Mouse (Mus musculus) urinary bladder, postnatal 36 days (tissue): ENCODE data around the gene Paqr4.
A peak's percentile ranks its signal among the peaks of the same experiment; 100 is the strongest.

Source experiments
- DNase-seq, 2 experiments: peaks; one replicate each; pipeline ENCODE4 v3.0.0; 2022; ENCODE audit warnings: low spot score in 2 of 2, mixed read lengths in 1 of 2

The Paqr4 gene

DNA sequence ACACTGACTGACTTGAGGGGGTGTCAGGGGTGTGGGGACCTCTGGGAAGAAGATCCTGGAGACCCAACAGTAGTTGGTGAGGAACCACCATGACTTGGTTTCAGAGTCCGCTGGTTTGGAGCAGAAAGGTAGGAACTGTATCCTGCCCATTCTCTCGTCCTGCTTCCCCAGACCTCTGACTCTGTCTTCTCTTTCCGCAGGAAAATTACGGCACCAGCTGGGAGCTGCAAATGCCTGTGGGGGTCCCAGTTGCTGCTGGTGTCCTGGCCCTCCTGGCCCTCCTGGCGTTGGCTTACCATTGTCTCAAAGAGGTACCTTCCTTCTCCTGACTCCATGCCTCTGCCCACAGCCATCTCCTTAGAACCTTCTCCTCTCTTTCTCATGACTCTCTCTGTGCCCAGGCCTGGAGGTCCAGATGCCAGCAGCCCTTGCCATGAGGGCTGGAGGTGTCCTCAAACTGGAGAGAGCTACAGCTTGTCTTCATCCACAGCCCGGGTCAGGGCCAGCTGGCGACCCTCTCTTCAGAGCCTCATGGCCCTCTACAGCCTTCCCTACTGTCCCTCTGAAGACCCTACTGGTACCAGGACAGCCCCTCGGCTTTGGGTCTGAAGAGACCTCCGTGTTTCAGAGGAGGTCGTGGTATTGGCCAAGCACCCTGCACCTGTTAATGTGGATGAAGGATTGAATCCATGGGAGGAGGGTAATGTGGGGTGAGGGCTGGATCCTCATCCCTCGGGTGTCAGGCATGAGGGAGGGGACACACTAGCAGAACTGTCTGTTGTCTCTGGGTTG lies 8.9 kb upstream of the Paqr4 start:
- no peak for DNase-seq

DNA sequence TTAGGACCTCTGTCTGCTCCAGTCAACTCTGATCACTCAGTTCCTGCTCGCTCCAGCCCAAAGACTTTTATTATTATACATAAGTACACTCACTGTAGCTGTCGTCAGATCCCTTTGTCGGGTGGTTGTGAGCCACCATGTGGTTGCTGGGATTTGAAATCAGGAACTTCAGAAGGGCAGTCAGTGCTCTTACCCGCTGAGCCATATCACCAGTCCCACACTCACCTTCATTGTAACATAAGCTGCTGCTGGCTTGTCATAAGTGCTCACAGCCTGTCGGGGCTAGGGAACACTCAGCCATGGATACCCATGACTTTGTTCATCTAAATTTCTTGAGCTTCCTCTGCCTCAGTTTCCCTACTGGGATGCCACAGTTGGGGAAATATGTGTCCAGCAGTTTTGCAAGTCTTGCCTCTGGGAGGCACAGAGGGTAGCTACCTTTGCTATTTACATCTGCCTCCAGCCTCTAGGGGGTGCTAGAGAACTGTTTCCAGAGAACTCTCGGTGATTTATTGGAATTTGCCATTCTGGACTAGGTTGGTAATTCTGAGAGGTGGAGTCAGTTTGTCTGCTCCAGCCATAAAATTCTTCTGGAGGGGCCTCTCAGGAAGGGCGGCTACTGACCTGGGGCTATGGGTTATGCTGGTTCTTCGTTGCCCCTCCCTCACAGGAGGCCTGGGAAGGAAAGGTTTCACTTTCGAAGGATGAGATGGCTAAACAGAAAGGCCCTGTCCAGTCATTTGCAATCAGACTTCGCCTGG lies 8.1 kb upstream of the Paqr4 start:
- peak; percentile 69 to 70 for DNase-seq

DNA sequence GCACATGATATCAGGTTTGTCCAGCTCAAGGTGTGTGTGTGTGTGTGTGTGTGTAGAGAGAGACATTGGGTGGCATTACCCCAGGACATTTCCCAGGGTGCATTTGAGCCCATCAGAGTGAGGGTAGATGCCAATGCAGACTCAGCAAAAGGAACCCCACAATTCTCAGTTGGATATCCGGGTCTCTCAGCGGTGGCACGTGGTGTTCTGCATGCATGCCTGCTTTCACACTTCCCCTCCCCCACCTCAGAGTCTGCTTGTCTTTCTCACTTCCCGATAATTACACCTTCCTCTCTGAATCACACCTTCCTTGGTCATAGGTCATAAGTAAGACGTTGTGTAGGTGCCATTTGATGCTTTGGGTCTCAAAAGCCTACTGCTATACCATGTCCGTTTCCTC lies 7.4 kb upstream of the Paqr4 start:
- no peak for DNase-seq

DNA sequence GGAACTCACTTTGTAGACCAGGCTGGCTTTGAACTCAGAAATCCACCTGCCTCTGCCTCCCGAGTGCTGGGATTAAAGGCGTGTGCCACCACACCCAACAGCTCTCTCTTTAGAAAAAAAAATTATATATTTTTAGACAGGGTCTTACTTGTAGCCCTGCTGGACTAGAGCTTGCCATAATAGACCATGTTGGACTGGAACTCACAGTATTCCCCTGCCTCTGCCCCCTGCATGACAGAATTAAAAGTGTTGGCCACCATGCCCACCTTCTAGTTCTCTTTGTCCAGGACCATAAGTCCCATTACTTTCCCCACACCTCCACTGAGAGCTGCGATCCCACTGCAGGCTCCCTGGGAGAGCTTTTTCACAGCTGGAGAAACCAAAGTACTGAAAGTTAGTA lies 6.8 kb upstream of the Paqr4 start:
- no peak for DNase-seq

DNA sequence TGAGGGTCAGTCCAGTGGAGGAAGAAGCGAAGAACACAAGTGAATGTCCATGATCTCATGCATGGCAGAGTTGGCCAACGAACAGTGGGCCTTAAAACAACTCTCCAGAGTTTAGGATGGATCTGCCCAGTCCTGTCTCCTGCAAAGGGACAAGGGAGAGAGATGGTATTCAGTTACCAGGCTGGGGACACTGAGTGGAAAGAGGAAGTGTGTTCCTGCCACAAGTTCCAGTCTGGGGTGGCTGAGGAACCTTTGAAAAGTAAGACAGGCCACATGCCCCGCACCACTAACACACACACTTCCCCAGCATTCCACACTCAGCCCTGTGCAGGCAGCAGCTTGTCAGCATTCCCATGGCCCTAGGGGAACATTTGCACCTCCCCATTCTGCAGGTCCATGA lies 6.1 kb upstream of the Paqr4 start:
- no peak for DNase-seq

DNA sequence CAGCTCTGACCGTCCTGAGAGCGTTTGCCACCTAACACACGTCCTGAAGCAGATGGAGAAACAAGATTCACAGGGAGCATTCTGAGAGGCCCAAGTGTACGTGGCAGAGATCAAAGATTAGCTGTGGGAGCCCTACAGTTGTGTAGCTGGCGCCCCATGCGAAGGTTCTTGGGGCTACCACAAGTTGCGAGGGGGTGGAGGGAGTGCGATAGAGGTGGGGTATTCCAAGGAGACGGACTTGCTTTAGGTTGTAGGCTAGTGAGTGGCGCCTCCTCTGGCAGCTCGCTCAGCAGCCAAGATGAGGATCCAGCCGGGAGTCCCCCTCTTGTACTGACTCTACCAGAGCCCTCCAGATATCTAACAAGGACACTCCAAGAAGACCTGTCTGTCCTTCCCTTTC lies 5.6 kb upstream of the Paqr4 start:
- no peak for DNase-seq

DNA sequence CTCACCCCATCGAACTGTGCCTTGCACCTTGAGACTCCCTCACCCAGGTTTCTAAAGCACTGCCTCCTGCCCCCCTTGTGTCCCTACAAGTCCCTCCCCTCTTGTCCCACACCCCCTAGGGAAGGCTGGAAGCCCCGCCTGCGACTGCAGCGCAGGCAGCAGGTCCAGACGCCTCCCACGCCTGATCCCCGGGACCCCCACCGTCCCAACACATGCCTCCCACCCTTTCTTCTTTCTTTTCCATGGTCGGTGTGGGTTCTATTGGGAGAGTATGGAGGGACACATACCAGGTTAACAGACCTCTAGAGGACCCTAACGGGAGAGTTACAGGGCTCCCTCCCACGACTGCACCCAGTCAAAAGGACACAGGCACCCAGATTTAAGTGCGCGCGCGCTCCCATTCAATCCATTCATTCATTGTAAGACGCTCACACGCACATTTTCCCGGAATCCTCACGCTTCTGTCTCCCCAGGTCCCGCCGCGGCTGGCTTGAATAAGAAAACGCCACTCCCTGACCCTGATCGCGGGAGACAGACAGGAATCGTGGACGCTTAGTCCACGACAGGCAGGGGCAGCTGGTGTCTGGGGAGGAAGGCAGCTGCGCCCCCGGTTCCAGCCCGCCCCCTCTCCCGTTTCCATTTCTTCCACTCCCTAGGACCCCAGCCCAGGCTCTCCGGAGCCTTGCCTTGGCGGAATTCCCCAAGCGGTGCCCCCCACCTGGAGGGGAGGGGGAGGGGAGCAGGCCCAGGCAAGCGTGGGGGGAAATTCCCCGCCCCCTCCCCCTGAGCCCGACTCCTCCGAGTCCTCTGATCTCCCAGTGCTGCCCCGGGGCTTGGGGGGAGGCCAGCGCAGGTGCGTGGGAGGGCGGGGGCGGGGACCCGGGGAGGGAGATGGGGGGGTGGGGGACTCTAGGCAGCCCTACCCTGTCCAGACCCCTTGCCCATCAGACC lies 4.9 kb upstream of the Paqr4 start, which contains the start of gene Kremen2:
TSS of gene Kremen2 (minus strand) at position 533 of the 951 bp plus-strand sequence.
- DNase-seq = no peak

DNA sequence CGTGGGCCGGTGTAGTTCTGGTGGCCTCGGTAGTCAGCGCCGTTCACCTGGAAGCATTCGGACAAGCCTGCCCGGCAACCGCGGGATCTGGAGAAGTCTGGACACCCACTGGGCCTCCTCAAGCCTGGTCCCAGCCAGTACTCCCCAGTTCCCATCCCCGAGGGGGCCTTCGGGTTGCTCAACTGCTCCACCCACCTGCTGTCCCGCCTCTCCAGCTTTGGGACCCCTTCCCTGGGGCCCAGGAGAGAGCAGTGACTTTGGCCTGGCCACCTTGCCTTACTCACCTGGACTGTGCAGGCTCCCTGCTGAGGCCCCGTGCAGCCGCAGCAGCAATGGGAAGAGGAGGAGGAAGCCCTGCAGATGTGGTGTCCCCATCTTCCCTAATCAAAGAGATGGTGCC lies 4.0 kb upstream of the Paqr4 start:
- no peak for DNase-seq

DNA sequence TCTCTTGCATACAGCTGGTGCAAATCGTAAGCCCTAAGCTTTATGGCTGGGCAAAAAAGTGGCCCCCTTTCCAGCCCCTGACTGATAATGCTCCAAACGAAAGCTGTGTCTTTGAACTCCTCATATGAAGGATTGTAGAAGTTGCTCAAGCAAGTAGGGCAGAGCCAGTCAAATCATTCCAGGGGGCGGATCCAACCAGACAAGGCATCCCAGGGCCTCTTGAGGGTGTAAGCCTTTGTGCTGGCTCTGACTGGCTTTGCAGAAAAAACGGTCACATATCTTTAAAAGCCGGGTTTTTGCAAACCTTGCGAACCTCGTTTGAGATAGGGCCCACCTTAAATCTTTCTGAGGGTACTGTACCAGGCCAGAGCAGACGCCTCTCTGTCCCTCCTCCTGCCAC lies 3.4 kb upstream of the Paqr4 start:
- no peak for DNase-seq

DNA sequence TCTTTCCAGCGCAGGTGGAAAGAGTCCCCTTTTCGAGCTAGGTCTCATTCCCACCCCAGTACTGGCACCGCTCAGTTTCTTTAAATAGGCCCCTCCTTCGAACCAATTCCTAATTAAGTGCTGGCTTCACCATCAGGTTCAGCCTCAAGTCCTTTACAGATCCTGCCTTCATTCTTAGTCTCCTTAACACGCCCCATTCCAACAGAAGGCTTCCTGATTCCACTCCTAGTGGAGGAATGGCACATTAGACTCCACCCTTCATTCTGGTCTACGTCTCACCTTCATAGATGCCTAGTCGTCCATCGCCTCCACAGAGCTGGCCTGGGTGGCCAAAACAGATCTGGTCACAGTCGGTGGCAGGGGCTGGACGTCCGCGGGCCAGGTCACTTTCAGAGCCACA lies 2.3 kb upstream of the Paqr4 start:
- DNase-seq = no peak

DNA sequence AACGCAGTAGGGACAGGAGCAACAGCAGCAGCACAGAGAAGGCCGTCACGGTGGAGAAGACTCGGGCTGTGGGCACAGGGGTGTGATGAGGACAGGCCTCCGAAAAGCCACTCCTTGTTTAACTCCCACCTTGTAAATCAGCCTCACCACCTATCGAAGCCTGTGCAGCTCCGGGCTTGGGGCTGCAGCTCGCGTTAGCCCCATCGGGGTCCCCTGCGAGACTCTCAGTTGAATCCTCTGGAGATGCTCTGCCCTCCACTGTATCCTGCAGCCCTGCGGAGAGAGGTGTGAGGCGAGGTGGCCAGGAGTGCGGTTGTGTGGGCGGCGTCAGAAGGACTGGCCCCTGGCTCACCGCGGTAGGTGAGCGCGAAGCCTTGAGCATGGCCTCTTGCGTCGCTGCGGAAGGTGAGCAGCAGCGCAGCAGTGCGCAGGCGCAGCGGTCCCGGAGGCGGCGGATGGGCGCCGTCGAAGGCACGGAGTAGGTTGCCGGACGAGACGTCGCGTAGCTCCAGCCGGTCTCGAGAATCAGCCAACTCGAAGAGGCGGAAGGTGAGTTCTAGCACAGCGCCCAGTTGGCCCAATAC lies 1.6 kb upstream of the Paqr4 start:
- peak in 1 of 2 experiments; percentile 22 for DNase-seq

DNA sequence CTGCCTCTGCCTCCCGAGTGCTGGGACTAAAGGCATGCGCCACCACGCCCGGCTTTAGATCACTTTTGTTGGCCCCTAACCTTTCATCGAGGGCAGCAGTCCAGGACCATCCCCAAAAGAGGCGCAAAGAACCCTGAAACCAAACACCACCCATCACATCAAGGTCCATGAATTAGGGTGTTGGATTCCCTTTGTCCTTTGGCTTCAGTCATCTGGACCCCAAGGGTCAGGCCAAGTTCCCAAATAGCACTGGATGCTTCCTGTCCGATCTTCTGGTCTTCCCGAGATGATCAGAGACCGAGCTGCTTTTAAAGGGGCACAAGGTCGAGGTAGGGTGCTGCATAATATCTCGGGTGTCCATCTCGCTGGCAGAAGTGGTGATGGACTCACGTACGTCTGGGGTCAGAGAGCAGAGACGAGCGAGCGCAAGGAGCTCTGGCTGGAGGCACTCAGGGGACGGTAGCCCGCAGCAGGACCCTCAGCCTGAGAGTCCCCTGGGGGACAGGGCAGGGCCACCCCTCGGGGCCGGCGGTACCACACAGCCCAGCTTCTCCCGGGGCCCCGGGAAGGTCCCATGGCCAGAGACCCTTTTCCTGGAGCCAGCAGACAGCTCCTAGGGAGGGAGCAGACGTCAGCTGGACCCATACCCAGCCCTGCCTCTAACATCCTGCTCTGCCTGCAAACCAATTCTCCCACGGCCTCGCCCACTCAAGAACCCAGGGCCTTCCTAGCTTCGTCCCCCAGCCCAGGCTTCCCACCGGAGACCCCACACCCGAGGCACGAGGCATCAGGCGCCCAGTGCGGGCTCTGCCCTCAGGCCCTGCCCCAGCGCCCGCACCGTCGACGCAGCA lies 917 bp upstream of the Paqr4 start:
- no peak for DNase-seq

DNA sequence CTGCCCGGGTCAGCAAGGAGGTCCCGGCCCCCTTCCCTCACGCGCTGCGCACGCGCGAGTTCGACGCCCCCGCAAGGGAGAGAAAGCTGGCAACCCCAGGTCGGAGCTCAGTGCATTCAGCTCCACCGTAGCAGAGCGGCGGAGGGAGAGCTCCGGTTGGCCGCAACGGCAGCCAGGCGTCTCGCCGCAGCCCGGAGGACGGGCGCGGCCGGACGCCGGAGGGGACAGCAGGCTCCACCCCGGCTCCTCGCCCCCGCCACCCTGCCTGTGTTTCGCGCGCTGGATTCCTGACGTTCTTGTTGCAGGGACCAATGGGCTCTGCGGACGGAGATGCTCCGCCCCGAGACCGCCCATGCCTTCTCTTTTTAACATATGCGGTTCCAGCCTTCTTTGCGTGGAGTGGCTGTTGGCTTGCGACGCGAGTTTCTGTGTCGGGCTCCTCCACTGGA lies 507 bp downstream of the Paqr4 start:
- DNase-seq = peak; percentile 73 to 90

DNA sequence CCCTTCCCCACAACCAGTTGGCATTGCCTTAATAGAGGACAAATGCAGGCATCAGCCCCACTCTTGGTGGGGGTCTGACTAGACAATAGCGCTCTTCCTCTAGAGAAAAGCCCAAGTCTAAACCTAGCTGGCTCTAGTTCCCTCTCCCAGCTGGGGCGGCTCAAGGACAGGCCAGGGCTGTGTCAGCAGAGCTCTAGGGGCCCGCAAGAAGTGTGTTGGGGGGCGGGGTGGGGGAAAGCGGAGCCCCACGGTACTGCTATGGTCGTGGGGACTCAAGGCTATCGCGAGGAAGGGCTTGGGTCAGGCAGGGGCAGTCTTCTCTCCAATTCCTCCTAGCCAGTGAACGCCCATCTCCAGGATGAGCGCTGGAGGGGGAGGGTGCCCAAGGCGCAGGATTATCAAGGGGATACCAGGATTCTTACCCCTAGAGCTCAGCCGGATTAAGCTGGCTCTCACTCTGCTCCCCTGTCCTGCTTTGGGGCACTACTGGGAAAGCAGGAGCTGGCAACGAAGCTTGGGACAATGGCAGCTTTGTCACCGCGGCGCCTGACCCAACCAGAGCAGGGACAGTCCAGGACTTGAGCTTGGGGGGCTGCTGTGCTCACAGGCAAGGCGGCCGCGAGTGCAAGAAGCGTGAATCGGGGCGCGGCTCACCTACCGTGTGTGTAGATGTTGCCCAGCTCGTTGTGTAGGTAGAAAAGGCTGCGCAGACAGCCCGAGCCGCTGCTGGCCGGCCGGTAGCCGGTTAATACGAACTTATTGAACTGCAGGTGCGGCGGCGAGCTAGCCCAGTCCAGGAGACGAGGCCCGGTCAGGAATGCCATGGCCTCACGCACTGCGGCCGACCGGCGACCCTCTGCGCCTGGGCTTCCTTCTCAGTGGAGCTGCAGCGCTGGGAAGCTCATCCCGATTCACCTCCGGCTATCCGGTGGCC lies 1.2 kb downstream of the Paqr4 start:
- peak in 1 of 2 experiments; percentile 27 for DNase-seq

DNA sequence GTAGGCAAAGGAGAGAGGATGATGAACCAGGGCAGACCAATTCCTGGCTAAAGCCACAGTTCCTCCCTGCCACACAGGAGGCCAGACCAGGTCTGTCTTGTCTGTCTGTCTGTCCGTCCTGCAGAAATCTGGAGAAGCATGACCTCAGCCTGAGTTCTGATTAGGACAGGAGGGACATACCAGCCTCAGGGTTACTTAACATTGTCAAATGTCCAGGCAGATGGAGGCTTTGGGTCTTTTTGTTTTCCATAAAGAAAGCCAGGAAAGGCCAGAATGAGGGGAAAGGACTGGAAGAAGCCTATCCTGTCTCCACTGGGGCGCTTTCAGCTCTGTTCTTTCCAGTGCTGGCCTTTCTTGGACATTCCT lies 1.8 kb downstream of the Paqr4 start:
- DNase-seq = no peak

DNA sequence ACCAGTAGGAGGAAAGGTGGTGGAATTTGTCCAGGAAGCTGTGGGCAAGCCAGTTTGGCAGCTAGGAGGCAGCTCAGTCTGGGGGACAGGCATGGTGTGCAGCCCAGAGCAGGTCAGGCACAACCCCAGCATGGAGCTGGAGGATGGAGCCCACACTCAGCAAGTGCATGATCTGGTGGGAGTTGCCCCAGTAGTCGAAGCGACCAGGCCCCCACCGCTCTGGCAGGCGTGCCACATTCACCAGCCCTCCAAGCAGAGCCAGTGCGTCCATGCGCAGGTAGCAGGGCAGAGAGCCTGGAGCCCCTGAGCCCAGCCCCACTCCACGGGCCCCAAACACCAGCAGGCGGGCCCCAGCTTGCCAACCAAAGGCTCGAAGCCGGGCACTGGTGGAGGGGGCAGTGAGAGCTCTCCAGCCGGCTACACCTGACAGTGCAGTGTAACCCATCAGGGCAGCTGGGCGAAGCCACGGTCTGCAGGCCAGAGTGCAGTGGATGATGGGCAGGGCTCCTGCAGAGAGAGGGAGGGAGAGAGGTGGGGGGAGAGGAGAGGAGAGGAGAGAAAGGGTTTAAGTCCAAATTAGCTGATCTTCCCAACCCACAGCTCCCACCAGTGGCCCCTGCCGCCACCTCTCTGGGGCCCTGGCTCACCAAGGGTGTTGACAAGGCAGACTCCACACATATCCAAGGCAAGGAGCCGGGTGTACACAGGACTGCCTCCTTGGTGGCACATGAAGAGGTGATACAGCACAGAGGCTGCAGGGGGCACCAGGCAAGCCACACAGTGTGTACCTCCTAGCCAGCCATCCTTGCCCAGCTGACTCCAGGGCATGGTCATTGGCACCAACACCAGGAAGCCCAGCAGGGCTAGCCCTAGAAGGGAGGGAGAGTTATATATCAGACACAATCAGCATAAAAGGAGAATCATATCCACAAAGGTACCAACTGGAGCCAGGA lies 2.9 kb downstream of the Paqr4 start:
- DNase-seq = no peak

DNA sequence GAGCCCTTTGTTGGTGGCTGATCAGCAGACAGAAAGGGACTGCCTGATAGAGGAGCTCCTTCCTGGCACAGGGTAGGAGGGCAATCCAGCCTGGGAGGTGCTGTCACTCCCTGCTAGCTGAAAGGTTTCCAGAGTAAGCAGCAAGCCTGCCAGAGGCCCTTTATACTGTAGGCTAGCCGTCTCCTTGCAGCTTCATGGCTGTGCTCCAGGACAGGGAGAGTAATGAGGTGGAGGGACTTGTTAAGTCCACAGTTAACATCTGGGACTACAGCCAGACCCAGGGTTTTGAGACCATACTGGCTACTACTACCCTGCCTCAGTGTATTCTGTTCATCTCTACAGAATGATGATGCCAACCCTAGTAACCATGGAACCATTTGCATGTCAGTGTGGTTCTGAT lies 6.3 kb downstream of the Paqr4 start:
- DNase-seq = no peak

DNA sequence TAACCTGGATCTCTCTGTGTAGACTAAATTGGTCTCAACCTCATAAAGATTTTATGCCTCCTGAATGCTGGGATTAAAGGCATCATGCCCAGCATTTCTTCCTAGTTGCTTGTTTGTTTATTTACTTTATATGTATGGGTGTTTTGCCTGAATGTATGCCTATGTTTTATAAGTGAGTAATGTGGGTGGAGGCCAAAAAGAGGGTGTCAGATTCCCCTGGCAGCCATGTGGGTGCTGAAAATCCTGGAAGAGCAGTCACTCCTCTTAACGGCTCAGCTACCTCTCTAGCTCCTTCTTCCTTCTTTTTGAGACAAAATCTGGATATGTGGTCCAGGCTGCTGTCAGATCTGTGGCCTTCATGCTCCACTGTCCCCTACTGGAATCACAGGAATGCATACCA lies 10.2 kb downstream of the Paqr4 start:
- no peak for DNase-seq
